Mouse (Mus musculus) ovary, postnatal 36 days (tissue): ENCODE measurements at regions not wholly inside any gene's neighbourhood (a gene's known extent, or its start where the extent isn't known, plus 50 kb on each side); places are given as distances from the start of the nearest gene placed in this dataset.

Source experiments
- DNase-seq: peaks from one replicate; pipeline ENCODE4 v3.0.0; 2022; ENCODE audit warnings: low spot score, mixed read lengths

- no peak for DNase-seq
Measured at GRCm38 (mm10) chr12:98043436-98043835, 215.8 kb downstream of the Galc start.

- no peak for DNase-seq
Measured at GRCm38 (mm10) chr12:98039677-98040076, 219.6 kb downstream of the Galc start.

DNA sequence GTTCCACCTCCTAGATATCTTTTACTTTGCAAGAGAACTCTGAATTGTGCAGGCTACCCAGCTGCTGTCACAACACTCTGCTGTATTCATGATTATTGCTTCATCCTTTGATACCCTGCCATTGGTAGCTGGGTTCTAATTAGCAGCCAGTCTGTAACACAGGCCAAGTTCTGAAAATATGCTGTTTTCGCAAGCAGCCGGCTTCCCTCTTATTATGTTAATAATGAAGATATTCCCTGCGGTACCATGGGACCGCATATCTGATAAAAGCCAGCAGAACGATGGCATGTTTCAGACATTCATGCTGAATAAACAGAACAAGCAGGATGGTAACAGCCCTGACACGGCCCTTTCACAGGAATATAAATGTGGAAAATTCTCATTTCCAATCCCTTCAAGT lies 235.6 kb downstream of the Galc start:
- no peak for DNase-seq

DNA sequence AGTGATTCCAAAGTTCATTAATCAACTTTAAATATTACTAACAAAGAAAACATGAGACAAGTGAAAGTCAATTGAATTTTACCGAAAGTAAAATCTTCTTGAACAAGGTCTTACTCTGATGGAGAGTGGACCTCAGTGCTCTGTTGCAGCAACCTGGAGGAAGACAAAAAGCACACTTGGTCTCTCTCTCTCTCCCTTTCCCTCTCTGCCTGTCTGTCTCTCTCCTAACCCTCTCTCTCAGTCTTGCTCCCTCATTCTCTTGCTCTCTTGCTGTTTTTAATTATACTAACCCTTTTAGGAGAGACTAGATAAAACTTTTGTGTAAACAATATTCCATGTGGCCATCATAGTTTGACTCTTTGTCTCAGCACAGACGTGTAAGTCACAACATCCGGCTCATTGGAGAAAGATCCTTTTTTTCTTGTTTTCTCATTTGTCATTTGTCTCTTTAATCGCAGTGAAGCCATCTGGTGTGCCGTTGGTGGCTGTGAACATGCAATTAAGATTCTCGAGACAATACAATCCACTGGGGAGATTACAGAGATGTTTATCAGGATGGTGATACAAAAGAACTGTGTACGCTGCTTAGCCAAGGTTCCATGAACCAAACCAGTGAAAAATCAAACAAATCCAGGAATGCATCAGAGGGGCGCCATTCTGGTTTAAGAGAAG lies 244.5 kb downstream of the Galc start:
- DNase-seq: no peak

- no peak for DNase-seq
Measured at GRCm38 (mm10) chr12:98009175-98009574, 250.1 kb downstream of the Galc start.

DNA sequence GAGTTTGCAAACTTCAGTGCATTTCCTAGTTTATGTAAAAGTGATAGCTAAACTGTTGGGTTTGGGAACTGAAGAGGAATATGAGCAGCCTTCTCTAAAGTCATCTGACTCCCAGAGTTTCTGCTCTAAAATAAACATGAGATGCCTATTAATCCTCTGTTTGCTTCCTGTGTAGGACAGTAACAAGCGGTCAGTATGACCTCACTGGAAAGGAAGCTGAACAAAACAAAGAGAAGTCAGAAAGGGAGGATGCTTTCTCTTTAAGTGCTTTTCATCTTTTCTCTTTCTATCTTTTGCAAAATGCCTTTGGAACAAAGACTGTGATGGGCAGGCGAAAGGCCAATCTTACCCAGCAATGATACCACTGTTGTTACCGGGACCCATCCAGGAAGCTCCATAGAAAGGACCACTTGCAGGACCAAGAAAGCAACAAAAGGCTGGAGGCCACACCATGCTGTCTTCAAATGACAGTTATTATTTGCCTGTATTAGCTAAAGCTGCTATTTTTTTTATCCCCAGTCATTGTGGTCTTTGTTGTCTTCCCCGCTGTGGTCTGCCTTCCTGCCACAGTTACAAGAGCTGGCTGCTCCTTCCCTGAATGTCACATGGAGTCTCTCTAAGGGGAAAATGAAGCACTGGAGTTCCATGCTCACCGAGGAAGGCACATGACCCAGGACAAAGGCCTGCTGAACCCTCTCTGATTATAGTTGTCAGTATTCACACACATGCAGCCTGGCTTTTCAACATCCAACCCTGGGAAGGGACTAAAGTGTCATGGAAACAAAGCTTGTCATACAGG lies 253.4 kb downstream of the Galc start:
- DNase-seq: no peak

DNA sequence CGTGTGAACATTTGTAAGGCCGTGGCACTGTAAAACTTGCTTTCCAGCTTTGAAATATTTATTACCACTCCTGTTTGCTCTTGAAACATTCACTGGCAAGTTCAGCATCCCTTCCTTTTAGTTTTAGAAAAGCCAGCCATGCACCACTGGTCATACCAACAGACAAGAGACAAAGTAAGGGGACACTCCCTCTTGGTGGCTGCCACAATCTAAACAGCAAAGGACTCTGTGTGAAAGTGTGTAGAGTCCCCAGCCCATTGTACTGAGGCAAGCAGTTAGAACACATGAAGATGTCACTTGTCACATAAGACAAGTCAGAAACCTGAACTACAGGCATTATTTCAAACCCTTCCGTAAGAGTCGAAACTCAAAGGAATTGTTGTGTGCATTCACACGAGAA lies 257.0 kb downstream of the Galc start:
- DNase-seq: no peak

DNA sequence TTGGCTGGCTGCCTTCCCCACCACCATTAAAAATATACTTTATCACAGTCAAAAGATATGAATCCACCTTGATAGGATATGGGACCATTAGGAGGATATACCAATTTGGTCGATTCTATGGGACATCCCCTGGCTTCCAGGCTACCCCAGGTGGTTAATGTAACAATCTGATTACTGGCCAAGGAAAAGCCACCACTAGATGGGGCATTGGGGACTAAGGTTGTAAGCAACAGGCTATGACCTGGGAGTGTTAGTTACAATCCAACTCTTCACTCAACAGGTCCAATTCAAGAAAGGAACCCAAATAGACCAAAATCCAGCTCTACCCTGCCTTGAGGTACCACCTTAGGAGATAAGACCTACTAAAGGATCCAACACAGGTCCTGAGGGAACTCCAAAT lies 264.4 kb downstream of the Galc start:
- DNase-seq: no peak

DNA sequence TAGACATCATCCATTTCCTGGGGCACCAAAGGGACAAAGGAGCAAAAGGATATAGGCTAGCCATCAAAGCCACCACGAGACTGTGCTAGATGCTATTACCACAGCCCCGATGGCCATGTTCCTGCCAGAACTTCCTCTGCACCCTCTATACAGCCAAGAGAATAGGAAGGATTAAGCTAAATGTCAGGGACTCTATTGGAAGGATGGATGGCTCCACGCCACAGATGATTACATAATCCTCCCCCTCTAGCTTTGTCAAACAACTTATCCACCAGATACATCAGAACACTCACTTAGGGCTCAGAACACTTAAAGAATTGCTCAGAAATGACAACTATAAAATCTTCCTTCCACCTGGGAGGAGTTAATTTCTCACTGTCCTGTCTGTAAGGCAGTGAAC lies 265.3 kb downstream of the Galc start:
- DNase-seq: no peak

- no peak for DNase-seq
Measured at GRCm38 (mm10) chr12:97983390-97983789, 275.9 kb downstream of the Galc start.

DNA sequence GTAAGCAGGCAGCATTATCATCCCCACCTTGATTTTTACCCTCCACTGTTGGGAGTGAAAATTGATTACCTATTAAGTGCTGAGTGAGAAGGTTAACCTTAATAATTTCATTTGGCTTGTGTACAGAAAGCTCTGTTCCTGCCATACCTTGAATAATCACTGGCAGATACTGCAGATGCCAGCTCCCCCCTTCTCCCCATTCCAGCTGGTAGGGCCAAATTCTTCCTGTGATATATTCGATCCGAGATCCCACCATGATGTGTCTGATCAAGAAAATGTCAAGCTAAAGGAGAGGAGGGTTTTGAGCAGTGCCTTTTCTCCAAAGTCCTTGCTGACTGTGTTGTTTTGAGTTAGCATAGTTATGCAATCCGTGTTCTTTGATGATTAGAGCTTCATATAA lies 280.6 kb downstream of the Galc start:
- no peak for DNase-seq

GRCm38 (mm10) chr12:97978178-97978651 lies 281.0 kb downstream of the Galc start:
- no peak for DNase-seq

GRCm38 (mm10) chr12:97977633-97978032 lies 281.6 kb downstream of the Galc start:
- no peak for DNase-seq

- DNase-seq: no peak
Measured at GRCm38 (mm10) chr12:97973909-97974510, 285.2 kb downstream of the Galc start.

DNA sequence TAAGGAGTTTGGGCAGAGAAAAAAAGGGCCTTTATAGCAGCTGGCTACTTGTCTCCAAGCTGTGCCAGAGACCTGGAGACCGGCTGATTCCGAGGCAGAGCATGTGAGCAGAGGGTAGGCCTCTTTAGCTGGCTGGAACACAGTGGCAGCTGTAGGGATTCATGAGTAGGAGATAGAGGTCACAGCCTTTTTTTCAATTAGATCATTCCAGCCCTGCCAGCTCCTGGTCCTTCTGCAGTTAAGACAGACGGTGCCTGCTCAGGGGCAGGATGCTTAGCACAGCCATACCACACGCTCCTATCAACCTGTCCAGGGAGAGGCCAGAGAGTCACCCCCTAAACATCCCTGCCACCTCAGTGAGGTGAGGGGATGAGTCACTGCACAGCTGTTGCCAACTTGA lies 302.1 kb downstream of the Galc start:
- no peak for DNase-seq

GRCm38 (mm10) chr12:97953336-97953735 lies 305.9 kb downstream of the Galc start:
- DNase-seq: no peak

DNA sequence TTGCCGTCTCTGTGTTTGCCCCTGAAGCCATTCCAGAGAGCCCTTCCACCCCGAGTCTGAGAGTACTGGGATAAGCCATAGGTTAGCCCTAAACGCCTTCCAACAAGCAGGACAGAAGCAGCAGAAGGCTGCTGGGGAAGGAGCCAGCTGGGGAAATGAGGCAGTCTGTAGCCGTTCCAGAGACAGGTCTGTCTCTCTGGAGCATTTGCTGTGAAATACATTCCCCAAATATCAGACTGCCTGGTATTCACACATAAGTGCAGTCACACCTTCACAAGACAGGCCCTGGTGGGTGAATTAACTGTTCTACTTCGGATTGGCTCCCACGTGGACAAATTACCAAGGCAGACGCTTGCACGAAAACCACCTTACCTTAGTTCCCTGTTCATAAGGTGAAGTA lies 307.1 kb downstream of the Galc start:
- DNase-seq: no peak

GRCm38 (mm10) chr12:97950072-97950471 lies 309.2 kb downstream of the Galc start:
- DNase-seq: no peak

- no peak for DNase-seq
Measured at GRCm38 (mm10) chr12:97947421-97947820, 311.8 kb downstream of the Galc start.

GRCm38 (mm10) chr12:97938361-97938760 lies 320.9 kb downstream of the Galc start:
- DNase-seq: no peak

- no peak for DNase-seq
Measured at GRCm38 (mm10) chr12:97929877-97930276, 329.4 kb downstream of the Galc start.

- no peak for DNase-seq
Measured at GRCm38 (mm10) chr12:97927036-97927435, 332.2 kb downstream of the Galc start.
